Mouse (Mus musculus): ENCODE results near the gene Slc29a1. TPM values are rescaled to one million over a fixed set of nuclear protein-coding genes. Genes with fewer than 3 reads are reported as not detected.

The Slc29a1 gene
- polyA plus RNA-seq, 1 experiment from 2014 or later = 93.6 TPM

DNA sequence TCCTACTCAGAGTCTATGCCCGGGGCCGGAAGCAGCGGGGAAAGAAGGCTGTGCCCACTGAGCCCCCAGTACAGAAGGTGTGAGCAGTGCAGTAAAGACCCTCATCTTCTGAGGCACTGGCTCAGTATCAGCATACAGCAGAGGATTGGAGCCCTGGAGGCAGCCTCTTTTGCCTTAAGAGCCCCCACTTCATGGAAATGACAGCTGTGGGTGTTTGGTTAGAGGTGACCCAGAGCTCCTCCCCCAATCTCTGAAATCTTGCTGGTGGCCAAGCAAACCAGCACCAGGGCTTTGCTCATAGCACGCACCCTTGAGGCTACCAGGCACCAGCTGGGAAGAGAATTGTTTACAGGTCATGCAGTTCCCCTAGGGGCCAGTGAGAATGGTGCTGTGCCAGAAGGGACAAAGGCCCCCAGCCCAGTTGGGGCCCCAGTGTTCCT, 32.2 kb downstream of the Slc29a1 start:
- H3K4me3 ChIP-seq (replicated peaks; ENCODE audit: low read depth, low read length) = no peak overlapping the region
- no peak overlapping the region for H3K4me2 ChIP-seq (ENCODE audit: low read length)
- no peak overlapping the region for H3K9ac ChIP-seq (ENCODE audit: low read depth, low read length)
- no peak overlapping the region for H3K27ac ChIP-seq
- no peak for ATAC-seq (replicated peaks; ENCODE audit: low FRiP score, low read depth)
- no peaks in the 10 kb centered on the region for H3K9me3 ChIP-seq (replicated peaks; ENCODE audit: low read length)
- DNase-seq (ENCODE audit: low spot score) = no peak
- H3K36me3 ChIP-seq (ENCODE audit: insufficient read depth, low read length) = peaks cover 61% of the 10 kb centered on the region
- peaks cover 21% of the 10 kb centered on the region for H3K4me1 ChIP-seq (replicated peaks; ENCODE audit: insufficient read depth, low read length)
- H3K27me3 ChIP-seq (ENCODE audit: insufficient read depth, low read length) = no peaks in the 10 kb centered on the region
- WGBS = 35% methylated on average over 4 of the region's 4 CpGs
- no peak for TF ChIP-seq CTCF (IDR thresholded peaks at IDR 0.05; ENCODE audit: low read depth)

DNA sequence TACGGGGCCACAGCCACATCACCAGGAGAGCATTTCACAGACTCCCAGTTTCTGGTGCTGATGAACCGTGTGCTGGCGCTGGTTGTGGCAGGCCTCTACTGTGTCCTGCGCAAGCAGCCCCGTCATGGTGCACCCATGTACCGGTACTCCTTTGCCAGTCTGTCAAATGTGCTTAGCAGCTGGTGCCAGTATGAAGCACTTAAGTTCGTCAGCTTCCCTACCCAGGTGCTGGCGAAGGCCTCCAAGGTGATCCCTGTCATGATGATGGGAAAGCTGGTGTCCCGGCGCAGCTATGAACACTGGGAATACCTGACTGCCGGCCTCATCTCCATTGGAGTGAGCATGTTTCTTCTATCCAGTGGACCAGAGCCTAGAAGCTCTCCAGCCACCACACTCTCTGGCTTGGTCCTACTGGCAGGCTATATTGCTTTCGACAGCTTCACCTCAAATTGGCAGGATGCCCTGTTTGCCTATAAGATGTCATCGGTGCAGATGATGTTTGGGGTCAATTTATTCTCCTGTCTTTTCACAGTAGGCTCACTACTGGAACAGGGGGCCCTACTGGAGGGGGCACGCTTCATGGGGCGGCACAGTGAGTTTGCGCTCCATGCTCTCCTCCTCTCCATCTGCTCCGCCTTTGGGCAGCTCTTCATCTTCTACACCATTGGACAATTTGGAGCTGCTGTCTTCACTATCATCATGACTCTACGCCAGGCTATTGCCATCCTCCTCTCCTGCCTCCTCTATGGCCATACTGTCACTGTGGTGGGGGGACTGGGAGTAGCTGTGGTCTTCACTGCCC, 32.8 kb downstream of the Slc29a1 start:
- Histone ChIP-seq H3K4me1 (replicated peaks; ENCODE audit: insufficient read depth, low read length) (peaks cover 17% of the 10 kb centered on the region), H3K27me3 (ENCODE audit: insufficient read depth, low read length) (no peaks in the 10 kb centered on the region), H3K36me3 (ENCODE audit: insufficient read depth, low read length) (peaks cover 60% of the 10 kb centered on the region), H3K4me3 (replicated peaks; ENCODE audit: low read depth, low read length) (no peak overlapping the region), H3K4me2 (ENCODE audit: low read length) (no peak overlapping the region), H3K9me3 (replicated peaks; ENCODE audit: low read length) (no peaks in the 10 kb centered on the region), H3K27ac (no peak overlapping the region), H3K9ac (ENCODE audit: low read depth, low read length) (no peak overlapping the region)
- no peak for TF ChIP-seq CTCF (IDR thresholded peaks at IDR 0.05; ENCODE audit: low read depth)
- WGBS = 61% methylated on average over 18 of the region's 18 CpGs
- no peak for DNase-seq (ENCODE audit: low spot score)
- ATAC-seq (replicated peaks; ENCODE audit: low FRiP score, low read depth) = no peak

DNA sequence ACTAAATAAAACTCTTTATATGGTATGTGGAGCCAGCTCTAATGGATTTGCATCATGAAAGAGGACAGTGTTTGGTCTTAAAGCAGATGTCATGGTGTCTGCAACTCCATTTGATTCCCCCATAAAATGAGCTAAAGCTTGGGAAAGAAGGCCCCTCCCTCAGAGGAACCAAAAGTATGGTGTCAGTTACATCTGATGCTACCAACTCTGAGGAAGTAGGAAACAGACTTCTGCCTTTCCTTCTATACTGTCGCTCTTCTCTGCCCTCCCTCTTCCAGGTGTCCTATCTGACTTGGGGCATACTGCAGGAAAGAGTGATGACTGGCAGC, 33.4 kb downstream of the Slc29a1 start:
- Histone ChIP-seq H3K27me3 (ENCODE audit: insufficient read depth, low read length) (no peaks in the 10 kb centered on the region), H3K9me3 (replicated peaks; ENCODE audit: low read length) (no peaks in the 10 kb centered on the region), H3K4me3 (replicated peaks; ENCODE audit: low read depth, low read length) (no peak overlapping the region), H3K4me2 (ENCODE audit: low read length) (no peak overlapping the region), H3K4me1 (replicated peaks; ENCODE audit: insufficient read depth, low read length) (peaks cover 16% of the 10 kb centered on the region), H3K9ac (ENCODE audit: low read depth, low read length) (no peak overlapping the region), H3K27ac (no peak overlapping the region), H3K36me3 (ENCODE audit: insufficient read depth, low read length) (peaks cover 54% of the 10 kb centered on the region)
- ATAC-seq (replicated peaks; ENCODE audit: low FRiP score, low read depth) (no peak), DNase-seq (ENCODE audit: low spot score) (no peak)
- WGBS = 47% methylated on average over 1 of the region's 1 CpGs
- no peak for TF ChIP-seq CTCF (IDR thresholded peaks at IDR 0.05; ENCODE audit: low read depth)

DNA sequence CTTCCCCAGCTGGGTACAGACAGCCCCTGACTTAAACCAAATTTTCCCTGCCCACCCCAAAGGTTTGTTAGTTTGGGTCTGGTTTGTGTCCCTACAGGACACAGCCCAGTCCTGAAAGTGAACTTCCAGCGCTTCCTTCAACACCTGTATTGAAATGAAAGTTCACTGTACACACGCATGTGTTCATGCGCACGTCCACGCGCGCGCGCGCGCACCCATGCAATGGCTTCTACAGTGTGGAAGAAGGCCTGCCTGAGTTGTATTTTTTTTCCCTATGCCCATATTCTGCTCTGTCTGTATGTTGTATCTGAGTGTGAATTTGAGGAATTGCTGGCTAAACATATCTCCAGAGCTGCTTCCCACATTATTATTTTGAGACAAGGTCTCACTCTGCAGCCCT, 34.3 kb downstream of the Slc29a1 start:
- H3K27ac ChIP-seq = peak overlapping the region; percentile 90; the same call in 1 of the 2 replicates
- H3K9ac ChIP-seq (ENCODE audit: low read depth, low read length) = peak overlapping the region; percentile 88; the same call in 1 of the 2 replicates
- peaks cover 49% of the 10 kb centered on the region for H3K36me3 ChIP-seq (ENCODE audit: insufficient read depth, low read length)
- no peaks in the 10 kb centered on the region for H3K9me3 ChIP-seq (replicated peaks; ENCODE audit: low read length)
- WGBS = 92% methylated on average over 11 of the region's 11 CpGs
- no peak for TF ChIP-seq CTCF (IDR thresholded peaks at IDR 0.05; ENCODE audit: low read depth)
- peaks cover 15% of the 10 kb centered on the region for H3K4me1 ChIP-seq (replicated peaks; ENCODE audit: insufficient read depth, low read length)
- no peaks in the 10 kb centered on the region for H3K27me3 ChIP-seq (ENCODE audit: insufficient read depth, low read length)
- H3K4me3 ChIP-seq (replicated peaks; ENCODE audit: low read depth, low read length) = peak overlapping the region; percentile 88
- ATAC-seq (replicated peaks; ENCODE audit: low FRiP score, low read depth) (no peak), DNase-seq (ENCODE audit: low spot score) (no peak)
- H3K4me2 ChIP-seq (ENCODE audit: low read length) = peak overlapping the region; percentile 96

DNA sequence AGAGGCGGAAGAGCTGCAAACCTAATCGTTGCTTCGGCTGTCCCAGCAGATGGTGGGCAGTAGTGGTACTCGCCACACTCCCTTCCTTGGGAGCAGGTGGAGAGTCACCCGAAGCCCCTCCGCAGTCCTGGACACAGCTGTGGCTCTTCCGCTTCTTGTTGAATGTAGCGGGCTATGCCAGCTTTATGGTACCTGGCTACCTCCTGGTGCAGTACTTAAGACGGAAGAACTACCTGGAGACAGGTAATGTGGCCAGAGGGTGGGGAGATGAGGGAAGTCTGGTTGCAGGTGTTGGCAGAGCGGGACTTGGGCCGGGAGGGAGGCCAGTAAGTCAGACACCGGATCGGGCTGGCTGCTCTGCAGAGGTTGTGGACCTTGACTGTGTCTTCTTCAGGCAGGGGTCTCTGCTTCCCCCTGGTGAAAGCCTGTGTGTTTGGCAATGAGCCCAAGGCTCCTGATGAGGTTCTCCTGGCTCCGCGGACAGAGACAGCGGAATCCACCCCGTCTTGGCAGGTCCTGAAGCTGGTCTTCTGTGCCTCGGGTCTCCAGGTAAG, 34.8 kb downstream of the Slc29a1 start:
- Histone ChIP-seq H3K36me3 (ENCODE audit: insufficient read depth, low read length) (peaks cover 44% of the 10 kb centered on the region), H3K9me3 (replicated peaks; ENCODE audit: low read length) (no peaks in the 10 kb centered on the region), H3K27ac (peak overlapping the region; percentile 90), H3K27me3 (ENCODE audit: insufficient read depth, low read length) (no peaks in the 10 kb centered on the region), H3K4me2 (ENCODE audit: low read length) (peak overlapping the region; percentile 96), H3K4me3 (replicated peaks; ENCODE audit: low read depth, low read length) (peak overlapping the region; percentile 88), H3K4me1 (replicated peaks; ENCODE audit: insufficient read depth, low read length) (peaks cover 13% of the 10 kb centered on the region), H3K9ac (ENCODE audit: low read depth, low read length) (peak overlapping the region; percentile 88)
- ATAC-seq (replicated peaks; ENCODE audit: low FRiP score, low read depth) = peak; percentile 3
- DNase-seq (ENCODE audit: low spot score) = peak; percentile 35
- peak; percentile 14; the same call in 1 of the 2 replicates for TF ChIP-seq CTCF (IDR thresholded peaks at IDR 0.05; ENCODE audit: low read depth)
- WGBS = 6% methylated on average over 18 of the region's 18 CpGs

DNA sequence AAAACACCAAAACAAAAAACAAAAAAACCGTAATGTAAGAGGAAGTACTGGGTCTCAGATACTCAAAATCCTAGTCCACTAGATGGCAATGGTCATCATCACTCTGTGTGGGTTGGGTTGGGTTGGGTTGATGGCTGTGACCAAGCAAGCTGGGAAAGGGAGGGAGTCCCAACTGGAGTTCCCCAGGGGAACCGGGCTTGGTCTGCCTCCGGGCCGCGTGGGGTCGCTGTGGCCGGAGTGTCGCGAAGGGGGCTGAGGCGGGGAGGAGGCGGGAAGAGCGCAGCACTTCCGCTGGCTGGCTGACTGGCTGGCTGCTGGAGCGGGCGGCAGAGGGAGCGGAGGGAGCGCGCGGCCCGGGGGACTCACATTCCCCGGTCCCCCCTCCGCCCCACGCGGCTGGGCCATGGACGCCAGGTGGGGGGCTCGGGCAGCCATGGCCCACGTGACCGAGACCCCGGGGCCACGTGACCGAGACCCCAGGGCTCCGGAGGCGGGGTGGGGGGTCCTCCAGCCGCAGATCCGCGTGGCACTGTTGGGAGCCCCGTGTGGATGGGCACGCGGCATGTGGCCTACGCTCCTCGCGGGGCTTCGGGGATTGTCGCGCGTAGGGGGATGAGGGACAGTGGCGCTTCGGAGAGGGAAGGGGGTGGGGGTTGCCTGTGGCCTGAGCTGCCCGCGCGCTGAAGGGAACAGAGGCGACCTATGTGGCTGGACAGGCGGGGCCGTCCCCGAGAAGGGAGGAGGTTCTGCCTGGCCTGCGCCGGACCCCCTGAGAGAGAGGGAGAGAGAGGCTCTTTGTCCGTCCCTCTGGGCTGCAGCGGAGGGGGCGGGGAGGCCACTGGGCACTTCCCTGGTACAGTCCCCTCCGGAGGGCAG, 35.5 kb downstream of the Slc29a1 start, which contains the start of gene Slc35b2:
TSS of gene Slc35b2 (plus strand) at position 220 of the 876 bp plus-strand sequence.
- under 1% methylated on average over 58 of the region's 61 CpGs for WGBS
- peak; percentile 95 for TF ChIP-seq CTCF (IDR thresholded peaks at IDR 0.05; ENCODE audit: low read depth)
- ATAC-seq (replicated peaks; ENCODE audit: low FRiP score, low read depth) = peak; percentile 82
- H3K4me1 ChIP-seq (replicated peaks; ENCODE audit: insufficient read depth, low read length) = peaks cover 13% of the 10 kb centered on the region
- no peaks in the 10 kb centered on the region for H3K27me3 ChIP-seq (ENCODE audit: insufficient read depth, low read length)
- DNase-seq (ENCODE audit: low spot score) = peak; percentile 96
- H3K9ac ChIP-seq (ENCODE audit: low read depth, low read length) = peak within 1 kb of the TSS; percentile 88
- H3K4me3 ChIP-seq (replicated peaks; ENCODE audit: low read depth, low read length) = peak within 1 kb of the TSS; percentile 88
- H3K9me3 ChIP-seq (replicated peaks; ENCODE audit: low read length) = no peaks in the 10 kb centered on the region
- peak within 1 kb of the TSS; percentile 90 for H3K27ac ChIP-seq
- H3K4me2 ChIP-seq (ENCODE audit: low read length) = peak within 1 kb of the TSS; percentile 96
- H3K36me3 ChIP-seq (ENCODE audit: insufficient read depth, low read length) = peaks cover 37% of the 10 kb centered on the region
